In the genomic region with DNA sequence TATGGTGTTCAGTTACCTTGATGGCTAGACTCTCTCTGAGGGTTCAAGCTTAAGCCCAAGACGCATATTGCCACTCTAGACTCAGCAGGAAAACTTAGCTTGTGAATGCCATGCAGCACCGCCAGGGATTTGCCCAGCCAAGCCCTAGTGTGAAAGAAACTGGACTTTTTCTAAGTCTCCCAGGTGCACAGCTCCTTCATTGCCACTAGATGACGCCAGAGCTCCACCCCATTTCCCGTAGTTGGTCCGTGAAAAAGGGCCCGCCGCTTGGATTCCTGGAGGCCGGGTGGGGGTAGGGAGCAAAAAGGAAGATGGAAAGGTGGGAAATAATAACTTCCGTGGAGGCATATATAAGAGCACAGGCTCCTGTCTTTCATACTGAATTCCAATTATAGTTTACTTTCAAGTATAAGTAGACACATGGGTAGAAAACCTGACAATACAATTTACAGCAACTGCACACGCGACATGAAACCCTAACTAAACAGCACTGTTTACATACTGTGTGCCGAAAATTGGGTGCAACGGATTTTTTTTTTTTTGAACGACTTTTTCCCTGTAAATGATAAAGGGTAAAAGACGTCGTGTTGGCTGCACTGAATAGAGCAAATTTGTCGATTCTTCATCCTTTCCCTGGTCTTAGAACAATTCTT, we compare ENCODE assay signal across 8 mouse cellular contexts. TPM values are rescaled to one million over a fixed set of nuclear protein-coding genes. Genes with fewer than 3 reads are reported as not detected.
DNase-seq lines count a peak whose midpoint lies in the region; ATAC-seq and TF ChIP-seq lines count a peak whose summit lies in the region.

No protein-coding gene starts in this region.

- H3K36me3 ChIP-seq in CH12.LX (replicated peaks in 1 of 2; ENCODE audit: control insufficient read depth in 1 of 2, insufficient read depth in 1 of 2, low read length in 1 of 2) = no peaks in the 10 kb centered on the region
- no peaks in the 10 kb centered on the region for H3K36me3 ChIP-seq in heart, embryonic 13.5 days
- no peaks in the 10 kb centered on the region for H3K36me3 ChIP-seq in kidney, postnatal 0 days (ENCODE audit: insufficient read depth, low read length)
- no peaks in the 10 kb centered on the region for H3K36me3 ChIP-seq in stomach, embryonic 14.5 days (ENCODE audit: control insufficient read depth, insufficient read depth, low read length)

- TF ChIP-seq POLR2A in CH12.LX (IDR thresholded peaks at IDR 0.05; ENCODE audit: low read depth, low read length) = no peak

- no peaks in the 10 kb centered on the region for H3K27me3 ChIP-seq in CH12.LX (replicated peaks)
- peaks cover 30% of the 10 kb centered on the region for H3K27me3 ChIP-seq in heart, embryonic 13.5 days (replicated peaks)
- no peaks in the 10 kb centered on the region for H3K27me3 ChIP-seq in kidney, postnatal 0 days (ENCODE audit: insufficient read depth, low read length)
- H3K27me3 ChIP-seq in stomach, embryonic 14.5 days (ENCODE audit: control insufficient read depth, insufficient read depth, low read length) = 0 out of 2 replicates have a peak, but pooled peaks cover 1% of the 10 kb centered on the region

- peak; percentile 91 for TF ChIP-seq RAD21 in CH12.LX (IDR thresholded peaks at IDR 0.05; ENCODE audit: low read depth, low read length)

- H3K27ac ChIP-seq in CH12.LX (ENCODE audit: insufficient read depth, low read depth) = no peak overlapping the region
- H3K27ac ChIP-seq in heart, embryonic 13.5 days (replicated peaks) = no peak overlapping the region
- no peak overlapping the region for H3K27ac ChIP-seq in kidney, postnatal 0 days
- H3K27ac ChIP-seq in stomach, embryonic 14.5 days (ENCODE audit: low read length) = no peak overlapping the region

- H3K4me2 ChIP-seq in CH12.LX (ENCODE audit: insufficient read depth, low read depth, poor library complexity, severe bottlenecking) = peak overlapping the region; percentile 63
- peak overlapping the region; percentile 66 for H3K4me2 ChIP-seq in heart, embryonic 13.5 days
- peak overlapping the region; percentile 46 for H3K4me2 ChIP-seq in kidney, postnatal 0 days (ENCODE audit: low read length)
- peak overlapping the region; percentile 40 for H3K4me2 ChIP-seq in stomach, embryonic 14.5 days (replicated peaks; ENCODE audit: low read depth, low read length)

- 6% methylated on average over 17 of the region's 17 CpGs for WGBS in heart, embryonic 13.5 days
- 12% methylated on average over 17 of the region's 17 CpGs for WGBS in kidney, postnatal 0 days
- WGBS in stomach, embryonic 14.5 days = 12% methylated on average over 17 of the region's 17 CpGs

- DNase-seq in frontal cortex, postnatal 25 days (ENCODE audit: low spot score in 2 of 2) = no peak
- peak; percentile 56 for DNase-seq in CH12.LX (ENCODE audit: extremely low read depth)
- peak; percentile 89 for DNase-seq in kidney, postnatal 0 days (ENCODE audit: low spot score)
- DNase-seq in lung, postnatal 10 days = peak; percentile 66

- no peak overlapping the region for H3K4me3 ChIP-seq in CH12.LX (replicated peaks in 1 of 3; ENCODE audit: low read depth in 2 of 3, low read length in 2 of 3, poor library complexity in 1 of 3)
- H3K4me3 ChIP-seq in heart, embryonic 13.5 days = peak overlapping the region; percentile 39
- H3K4me3 ChIP-seq in kidney, postnatal 0 days (replicated peaks; ENCODE audit: low read depth, low read length) = 0 out of 2 replicates have a peak overlapping the region, but pooled peaks have one; percentile 4
- H3K4me3 ChIP-seq in stomach, embryonic 14.5 days (ENCODE audit: low read depth, low read length) = peak overlapping the region; percentile 18; the same call in 1 of the 2 replicates

- no peaks in the 10 kb centered on the region for H3K79me2 ChIP-seq in CH12.LX (replicated peaks; ENCODE audit: control insufficient read depth, extremely low read depth, insufficient read depth, poor library complexity, severe bottlenecking)

- no peaks in the 10 kb centered on the region for H3K4me1 ChIP-seq in CH12.LX (ENCODE audit: control insufficient read depth in 1 of 2, insufficient read depth in 2 of 2)
- peaks cover 9% of the 10 kb centered on the region for H3K4me1 ChIP-seq in heart, embryonic 13.5 days
- H3K4me1 ChIP-seq in kidney, postnatal 0 days (replicated peaks; ENCODE audit: insufficient read depth, low read length) = no peaks in the 10 kb centered on the region
- H3K4me1 ChIP-seq in stomach, embryonic 14.5 days (ENCODE audit: control insufficient read depth, insufficient read depth, low read length) = no peaks in the 10 kb centered on the region; the same call in 1 of the 2 replicates

- peak; percentile 92 for ATAC-seq in frontal cortex, adult (ENCODE audit: low TSS enrichment)
- ATAC-seq in common myeloid progenitor, adult 5-6 weeks (replicated peaks; ENCODE audit: low read depth, poor library complexity, severe bottlenecking) = peak; percentile 94
- no peak for ATAC-seq in heart, embryonic 13.5 days (ENCODE audit: extremely low read depth, insufficient number of reproducible peaks, low FRiP score, low TSS enrichment)
- 0 out of 2 replicates have a peak, but pooled peaks have one; percentile 10 for ATAC-seq in kidney, postnatal 0 days (replicated peaks; ENCODE audit: low FRiP score, low read depth)
- ATAC-seq in stomach, embryonic 14.5 days (ENCODE audit: insufficient number of reproducible peaks, insufficient read depth, low FRiP score, low read depth) = no peak

- peak; percentile 96 to 99 for TF ChIP-seq CTCF in CH12.LX (conservative IDR thresholded peaks at IDR 0.05 in 1 of 2, IDR thresholded peaks at IDR 0.05 in 1 of 2; ENCODE audit: low read depth in 2 of 2, low read length in 2 of 2)
- TF ChIP-seq CTCF in kidney, postnatal 0 days (IDR thresholded peaks at IDR 0.05; ENCODE audit: low read depth) = peak; percentile 99

- H3K9me3 ChIP-seq in CH12.LX (replicated peaks; ENCODE audit: low read length) = no peaks in the 10 kb centered on the region
- no peaks in the 10 kb centered on the region for H3K9me3 ChIP-seq in heart, embryonic 13.5 days
- no peaks in the 10 kb centered on the region for H3K9me3 ChIP-seq in kidney, postnatal 0 days (replicated peaks; ENCODE audit: low read length)
- no peaks in the 10 kb centered on the region for H3K9me3 ChIP-seq in stomach, embryonic 14.5 days (ENCODE audit: control insufficient read depth, low read depth, low read length)

- dilution Hi-C loops in CH12.LX (cut with MboI; ENCODE audit: extremely low pct_ligation_motif_present, extremely low pct_unique_long_range_greater_than_20kb, low sequenced_read_pairs) = no loop called here

- TF ChIP-seq EP300 in CH12.LX (IDR thresholded peaks at IDR 0.05; ENCODE audit: low read length) = no peak

- no peak overlapping the region for H3K9ac ChIP-seq in CH12.LX (ENCODE audit: insufficient read depth, low read depth)
- 0 out of 2 replicates have a peak overlapping the region, but pooled peaks have one; percentile 4 for H3K9ac ChIP-seq in heart, embryonic 13.5 days
- no peak overlapping the region for H3K9ac ChIP-seq in kidney, postnatal 0 days (ENCODE audit: low read depth, low read length)
- H3K9ac ChIP-seq in stomach, embryonic 14.5 days (replicated peaks; ENCODE audit: low read depth, low read length) = no peak overlapping the region

- in situ Hi-C loops in CH12.LX (cut with MboI; ENCODE audit: low pct_ligation_motif_present, low pct_unique_long_range_greater_than_20kb, low sequenced_read_pairs) = loop anchor here (25.0 kb wide), 1 partner anchor 895 kb away; no protein-coding TSS in a partner anchor

TF ChIP-seq in CH12.LX, 34 proteins besides CTCF, POLR2A, EP300 and RAD21:
- TF ChIP-seq NELFE (IDR thresholded peaks at IDR 0.05; ENCODE audit: low read depth, low read length) (no peak), ZKSCAN1 (IDR thresholded peaks at IDR 0.05; ENCODE audit: borderline replicate concordance, low read depth, low read length) (no peak), PAX5 (IDR thresholded peaks at IDR 0.05; ENCODE audit: low read length) (no peak), JUND (conservative IDR thresholded peaks at IDR 0.05; ENCODE audit: low read depth, low read length) (no peak), ZNF384 (IDR thresholded peaks at IDR 0.05; ENCODE audit: low read depth, low read length) (no peak), MYC (IDR thresholded peaks at IDR 0.05; ENCODE audit: low read depth, low read length) (no peak), ZC3H11A (IDR thresholded peaks at IDR 0.05; ENCODE audit: low read depth, low read length) (peak; percentile 29; the same call in 1 of the 2 replicates), IRF4 (IDR thresholded peaks at IDR 0.05; ENCODE audit: low read depth, low read length) (0 out of 2 replicates have a peak, but pooled peaks have one; percentile 11), SMC3 (IDR thresholded peaks at IDR 0.05; ENCODE audit: low read depth, low read length) (peak; percentile 77), E2F4 (IDR thresholded peaks at IDR 0.05; ENCODE audit: insufficient replicate concordance, low read depth, low read length) (no peak), MAX (IDR thresholded peaks at IDR 0.05; ENCODE audit: low read length) (no peak)

RNA-seq across cellular contexts. Expression of a gene that starts 13.8 kb away (rescaled TPM):
- total RNA-seq in CH12.LX (2012; rRNA removed) (not detected in 2 replicates), CH12.LX (2014; rRNA removed) (not detected in 2 replicates)
- not detected in 2 replicates for polyA plus RNA-seq in CH12.LX (2012; ENCODE audit: insufficient read length, low read depth)
- not detected in 2 replicates for total RNA-seq in common myeloid progenitor, adult 5-6 weeks (2017)
- polyA plus RNA-seq in heart, embryonic 13.5 days (2015; fragmentation: Nextera tagmentation; extraction: Ambion mirVana) = 1.4 and 1.6 TPM in 2 replicates
- polyA plus RNA-seq in kidney, postnatal 0 days (2015; fragmentation: Nextera tagmentation; extraction: Ambion mirVana) = 5.7 and 7.6 TPM in 2 replicates
- polyA plus RNA-seq in stomach, embryonic 14.5 days (2014; fragmentation: Nextera tagmentation; extraction: Ambion mirVana) = 0.33 and 0.55 TPM in 2 replicates

Comparison
In these comparisons a context has a peak if more than half of its experiments do, and no peak if none do; other contexts are left out.
1. ATAC-seq: peak in frontal cortex, adult (single experiment), common myeloid progenitor, adult 5-6 weeks (single experiment) and kidney, postnatal 0 days (single experiment); none in heart, embryonic 13.5 days (single experiment) and stomach, embryonic 14.5 days (single experiment).
2. DNase-seq: peak in CH12.LX (single experiment), kidney, postnatal 0 days (single experiment) and lung, postnatal 10 days (single experiment); none in frontal cortex, postnatal 25 days (0 of 2).
3. H3K4me3 ChIP-seq: peak in heart, embryonic 13.5 days (single experiment), kidney, postnatal 0 days (single experiment) and stomach, embryonic 14.5 days (single experiment); none in CH12.LX (0 of 3).
4. Peak in every context shown above with its lines, with median percentiles within 50 percentile points of each other: H3K4me2 ChIP-seq.